Mouse (Mus musculus): ENCODE measurements around the gene Adamts17.

The Adamts17 gene

DNA sequence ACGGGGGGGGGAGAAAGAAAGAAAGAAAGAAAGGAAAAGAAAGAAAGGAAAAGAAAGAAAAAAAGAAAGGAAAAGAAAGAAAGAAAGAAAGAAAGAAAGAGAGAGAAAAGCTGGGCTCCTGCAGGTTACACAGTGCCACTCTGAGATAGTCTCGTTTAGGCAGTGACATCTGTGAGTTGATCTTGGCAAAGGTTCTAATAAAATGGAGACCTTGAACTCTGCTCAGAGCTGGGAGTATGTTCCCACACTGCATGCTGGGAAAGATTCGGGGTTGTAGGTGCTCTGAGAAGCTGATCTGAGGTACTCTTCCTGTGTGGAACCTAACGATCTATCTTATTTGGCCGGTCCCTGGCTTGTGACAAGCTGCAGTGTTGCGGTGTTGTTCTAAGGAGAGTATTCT is 7.0 kb downstream of the Adamts17 start:
- no peak for DNase-seq (ENCODE audit: extremely low spot score)

DNA sequence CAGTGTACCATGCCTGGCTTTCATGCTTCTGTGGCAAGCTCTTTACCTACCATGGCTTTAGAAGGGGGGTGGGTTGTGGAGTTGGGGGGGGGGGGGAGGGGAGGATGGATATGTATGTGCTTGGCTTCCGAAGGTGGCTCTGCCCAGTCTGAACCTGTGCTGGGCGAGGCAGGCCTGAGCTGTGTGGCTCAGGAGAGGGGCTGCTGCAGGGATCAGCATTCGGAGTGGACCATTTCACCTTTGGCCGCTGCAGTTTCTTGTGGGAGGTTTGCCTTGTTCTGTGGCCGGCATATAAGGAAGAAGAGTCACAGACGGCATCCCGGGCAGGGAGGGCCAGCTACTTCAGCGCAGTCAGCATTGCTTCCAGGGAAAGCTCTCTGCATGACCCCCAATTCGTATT is 7.8 kb downstream of the Adamts17 start:
- no peak for DNase-seq (ENCODE audit: extremely low spot score)

DNA sequence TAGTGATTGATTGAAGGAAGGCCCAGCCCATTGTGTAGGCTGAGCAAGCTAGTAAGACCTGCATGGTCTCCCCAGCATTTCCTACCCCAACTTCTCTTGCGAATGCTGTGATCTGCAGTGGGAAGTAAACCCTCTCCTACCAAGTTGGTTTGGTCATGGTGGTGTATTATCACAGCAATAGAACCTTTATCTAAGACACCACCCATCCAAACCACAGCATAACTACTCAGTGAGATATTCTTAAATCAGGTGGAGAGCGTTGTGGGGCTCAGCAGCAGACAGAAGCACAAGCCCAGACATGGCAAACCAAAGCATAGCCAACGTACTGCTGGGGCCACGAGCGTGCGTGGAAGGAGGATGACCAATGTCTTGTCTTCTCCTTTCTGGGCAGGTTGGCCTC is 9.8 kb downstream of the Adamts17 start:
- no peak for DNase-seq (ENCODE audit: extremely low spot score)

DNA sequence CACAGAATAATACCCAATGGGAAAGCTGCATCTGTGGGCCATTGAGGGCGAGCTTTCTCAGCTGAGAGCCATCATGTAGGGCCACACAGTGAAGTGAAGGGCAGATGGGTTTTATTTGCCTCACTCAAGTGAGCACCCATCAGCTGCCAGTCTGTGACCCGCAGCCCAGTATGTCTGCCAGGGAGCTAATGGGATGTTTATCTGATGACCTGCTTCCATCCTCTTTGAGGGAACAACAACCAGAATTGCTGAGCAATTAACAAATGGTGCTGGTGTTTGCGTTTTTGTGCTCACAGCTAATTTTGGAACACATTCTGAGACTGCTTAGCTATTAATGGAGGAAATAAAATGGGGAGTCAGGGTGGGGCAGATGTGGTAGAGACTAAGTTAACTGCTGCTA is 12.6 kb downstream of the Adamts17 start:
- no peak for DNase-seq (ENCODE audit: extremely low spot score)

DNA sequence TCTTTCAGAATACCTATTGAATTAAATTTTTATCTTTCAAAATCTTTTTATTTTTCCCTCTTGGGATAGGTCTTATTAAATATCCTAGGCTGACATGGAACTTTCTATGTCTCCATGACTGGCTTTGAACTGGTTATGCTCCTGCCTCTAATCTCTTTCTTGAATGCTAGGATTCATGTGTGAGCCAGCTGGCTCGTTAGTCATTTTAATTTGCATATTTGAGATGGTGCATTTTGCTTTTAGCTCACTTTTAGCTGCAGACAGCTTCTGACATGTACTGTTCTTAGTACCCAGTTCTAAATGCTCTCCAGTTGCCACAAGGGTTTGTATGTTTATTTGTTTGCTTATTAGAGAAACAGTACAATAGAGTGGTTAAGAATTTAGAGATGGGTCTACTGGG is 18.1 kb downstream of the Adamts17 start:
- no peak for DNase-seq (ENCODE audit: extremely low spot score)

DNA sequence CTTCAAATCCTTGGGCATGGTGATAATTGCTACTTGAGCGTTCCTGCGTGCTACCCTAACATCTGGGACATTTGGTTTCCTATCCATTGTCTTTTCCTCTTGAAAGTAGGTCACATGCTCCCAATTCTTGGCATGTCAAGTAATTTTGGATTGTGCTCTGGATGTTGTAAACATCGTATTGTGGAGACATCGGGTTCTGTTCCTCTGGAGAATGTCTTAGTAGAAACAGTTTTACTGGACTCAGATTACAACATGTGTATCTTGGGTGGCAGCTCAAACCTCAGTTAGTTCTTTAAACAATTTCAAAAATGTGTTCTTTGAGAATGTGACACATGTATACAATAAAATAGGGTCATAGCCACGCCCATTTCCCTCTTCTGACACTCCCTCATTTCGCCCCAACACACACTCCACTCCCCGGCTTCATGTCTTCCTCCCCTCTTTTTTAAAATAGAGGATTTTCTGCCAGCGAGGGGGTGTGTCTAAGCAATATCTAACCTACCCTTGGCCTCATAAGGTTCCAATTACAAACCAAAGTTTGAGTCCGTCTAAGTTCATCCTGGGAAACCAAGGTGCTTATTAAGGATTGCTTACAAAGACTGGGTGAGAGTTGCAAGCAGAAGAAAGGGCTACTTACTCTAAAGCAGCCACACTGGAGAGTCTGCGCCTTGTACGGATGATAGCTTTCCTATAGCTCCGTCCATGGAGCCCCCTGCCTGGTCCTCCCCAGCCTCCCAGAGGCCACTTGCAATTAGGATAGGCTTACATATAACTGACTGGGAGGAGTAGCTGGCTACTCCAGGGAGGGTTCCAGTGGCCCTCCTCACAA is 18.9 kb downstream of the Adamts17 start:
- DNase-seq (ENCODE audit: extremely low spot score): no peak

DNA sequence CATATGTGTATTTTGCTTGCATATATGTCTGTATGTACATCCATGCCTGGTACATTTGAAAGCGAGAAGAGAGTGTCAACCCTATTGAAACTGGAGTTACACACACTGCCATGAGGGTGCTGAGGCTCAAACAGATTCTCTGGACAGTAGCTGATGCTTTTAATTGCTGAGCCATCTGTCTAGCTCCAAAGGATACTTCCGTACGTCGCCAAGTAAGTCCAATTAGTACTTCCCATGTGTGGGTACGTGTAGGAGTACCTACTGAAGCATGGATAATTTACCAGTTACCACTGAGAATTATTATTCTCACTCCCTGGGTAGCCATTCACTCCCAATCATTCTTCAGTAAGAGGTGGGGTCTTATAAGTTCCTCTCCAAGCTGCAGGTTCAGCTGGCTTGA is 19.7 kb downstream of the Adamts17 start:
- DNase-seq (ENCODE audit: extremely low spot score): no peak

DNA sequence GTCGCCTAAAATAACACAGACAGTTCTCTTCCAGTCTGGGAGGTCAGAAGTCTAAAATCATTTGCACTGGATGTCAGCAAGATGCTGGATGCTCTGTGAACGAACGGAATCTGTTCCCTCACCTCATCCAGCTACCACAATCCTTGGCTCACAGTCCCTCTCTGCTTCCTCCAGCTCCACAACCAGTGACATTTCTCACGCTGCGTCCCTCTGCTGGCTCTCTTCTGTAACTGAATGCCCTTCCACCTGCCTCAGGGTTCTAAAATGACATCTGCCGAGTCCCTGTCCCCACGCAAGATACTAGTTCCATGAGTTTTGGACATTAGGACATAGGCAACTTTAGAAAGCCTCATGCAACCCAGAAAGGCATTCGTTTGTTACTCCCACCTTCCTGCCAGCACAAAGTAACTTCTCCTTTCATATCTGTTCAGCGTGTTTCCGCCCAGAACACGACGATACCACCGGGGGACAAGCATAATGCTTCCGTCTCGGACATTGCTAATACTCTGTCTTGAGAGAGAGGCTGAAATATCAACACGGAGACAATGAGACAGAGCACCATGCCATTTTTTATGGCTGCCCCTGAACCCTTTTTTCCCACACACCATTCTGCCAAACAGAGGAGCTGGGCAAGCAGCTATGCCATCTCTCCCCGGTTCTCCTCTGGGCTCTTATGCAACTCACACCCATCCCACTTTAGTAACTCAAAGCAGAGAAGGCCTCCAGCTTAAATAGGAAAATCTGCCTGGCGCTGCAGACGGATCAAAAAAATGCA is 27.6 kb downstream of the Adamts17 start:
- DNase-seq (ENCODE audit: extremely low spot score): no peak

DNA sequence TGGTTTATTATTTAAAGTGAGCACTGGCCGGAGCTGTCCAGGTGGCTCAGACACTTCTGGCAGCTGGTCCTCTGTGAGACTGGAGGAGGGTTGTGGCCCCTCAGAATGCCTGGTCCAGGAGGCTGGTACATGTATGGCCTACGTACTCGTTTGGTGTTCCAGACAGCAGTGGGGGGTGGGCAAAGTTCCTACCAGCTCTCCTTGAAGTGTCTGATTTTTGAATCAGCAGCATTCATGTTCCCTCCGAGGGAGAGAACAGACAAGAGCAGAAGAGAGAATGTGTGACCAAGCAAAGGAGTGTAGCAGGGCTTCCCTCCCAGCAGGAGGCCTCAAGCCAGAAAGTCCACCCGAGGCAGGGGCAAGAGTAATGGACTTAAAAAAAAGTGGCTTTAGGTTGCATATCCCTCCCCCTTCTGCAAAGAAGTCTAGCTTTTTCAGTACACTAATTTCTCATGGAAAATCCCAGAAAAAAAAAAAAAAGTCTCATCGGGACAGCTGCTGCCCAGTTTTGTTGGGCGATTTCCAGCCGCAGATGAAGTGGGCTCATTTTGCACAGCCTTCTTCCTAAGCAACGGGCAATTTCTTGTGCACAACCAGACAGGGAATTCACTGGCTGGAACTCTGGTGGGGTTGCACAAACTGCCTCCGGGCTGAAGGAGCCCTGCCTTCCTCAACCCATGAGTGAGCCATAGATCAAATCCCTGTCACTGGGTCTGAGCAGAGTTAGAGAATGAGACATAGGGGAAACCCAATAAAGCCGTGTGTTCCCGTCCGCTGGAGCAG is 28.4 kb downstream of the Adamts17 start:
- no peak for DNase-seq (ENCODE audit: extremely low spot score)

DNA sequence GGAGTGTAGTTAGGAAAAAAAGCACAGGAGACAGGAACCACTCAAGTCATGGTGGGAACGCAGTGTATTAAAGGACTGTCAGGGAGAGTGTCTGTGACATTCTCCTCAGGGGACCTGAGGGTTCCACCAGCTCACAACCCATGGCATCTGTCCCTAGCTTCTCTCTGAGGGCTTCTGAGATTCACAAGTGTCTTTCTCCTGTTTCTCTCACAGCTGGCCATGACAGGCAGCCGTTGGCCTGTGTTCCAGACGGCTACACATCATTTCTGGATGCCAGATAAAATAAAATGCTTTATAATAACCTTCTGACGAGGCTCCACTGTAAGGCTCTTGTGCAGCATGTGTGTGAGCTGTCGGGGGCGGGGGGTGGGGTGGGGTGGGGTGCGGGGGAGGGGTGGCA is 32.0 kb downstream of the Adamts17 start:
- no peak for DNase-seq (ENCODE audit: extremely low spot score)

DNA sequence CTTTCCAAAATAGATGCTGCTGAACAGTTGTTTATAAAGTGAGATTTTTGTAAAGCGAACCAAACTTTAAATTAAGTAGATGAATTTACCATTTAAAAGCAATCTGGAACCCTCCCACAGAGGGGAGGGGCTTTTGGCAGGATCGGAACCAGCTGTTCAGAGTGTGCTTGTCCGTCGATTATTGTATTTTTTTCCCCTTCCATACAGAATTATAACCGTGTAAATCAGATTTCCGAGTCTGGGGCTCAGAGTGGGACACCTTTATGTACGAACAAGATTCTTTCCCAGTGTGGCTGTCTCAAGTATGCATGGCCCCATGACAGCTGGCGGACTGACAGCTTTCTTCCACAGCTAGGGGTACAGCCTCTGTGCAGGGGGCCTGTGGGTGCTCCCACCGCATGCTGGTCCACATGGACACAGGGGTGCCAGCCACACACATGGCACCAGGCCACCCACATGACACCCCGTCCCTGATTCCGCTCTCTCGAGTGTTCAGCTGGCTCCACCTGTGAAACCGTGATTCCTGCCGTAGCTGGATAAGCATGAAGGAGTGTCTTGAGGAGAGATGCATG is 32.5 kb downstream of the Adamts17 start:
- DNase-seq (ENCODE audit: extremely low spot score): no peak

DNA sequence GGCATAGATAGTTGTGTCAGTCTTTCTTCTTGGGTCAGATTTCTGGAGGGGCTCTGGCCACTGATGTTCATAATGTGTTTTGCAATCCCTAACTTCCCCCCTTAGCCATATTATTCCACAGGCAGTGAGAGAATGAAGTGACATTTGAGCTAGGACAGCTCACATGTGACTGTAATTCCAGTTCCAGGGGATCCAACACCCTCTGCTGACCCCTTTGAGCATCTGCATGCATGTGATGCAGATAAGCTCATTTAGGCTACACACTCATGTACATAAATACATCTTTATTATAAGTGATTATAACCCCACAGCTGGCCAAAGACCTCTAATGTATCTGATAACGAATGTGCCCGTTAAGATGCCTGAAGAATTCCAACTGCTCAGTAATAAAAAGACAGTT is 33.7 kb downstream of the Adamts17 start:
- no peak for DNase-seq (ENCODE audit: extremely low spot score)

DNA sequence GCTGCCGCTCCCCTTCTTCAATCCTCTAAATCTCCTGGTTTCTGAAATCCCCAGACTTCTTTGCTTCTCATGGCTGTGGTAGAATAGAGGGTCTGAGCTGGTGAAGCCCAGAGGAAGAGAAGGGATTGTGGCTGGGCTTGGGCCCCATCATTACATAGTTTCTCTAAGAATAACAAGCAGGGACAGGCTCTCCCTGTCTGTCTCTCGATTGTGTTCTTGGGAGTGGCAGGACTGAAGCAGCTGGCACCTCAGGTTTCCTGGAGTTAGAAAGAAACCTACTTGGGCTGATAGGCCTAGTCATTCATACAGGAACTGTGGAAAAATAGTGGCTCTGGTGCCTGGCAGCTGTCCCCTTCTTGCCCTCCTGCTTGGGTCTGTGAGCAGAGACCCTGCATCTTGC is 51.9 kb downstream of the Adamts17 start:
- no peak for DNase-seq (ENCODE audit: extremely low spot score)

DNA sequence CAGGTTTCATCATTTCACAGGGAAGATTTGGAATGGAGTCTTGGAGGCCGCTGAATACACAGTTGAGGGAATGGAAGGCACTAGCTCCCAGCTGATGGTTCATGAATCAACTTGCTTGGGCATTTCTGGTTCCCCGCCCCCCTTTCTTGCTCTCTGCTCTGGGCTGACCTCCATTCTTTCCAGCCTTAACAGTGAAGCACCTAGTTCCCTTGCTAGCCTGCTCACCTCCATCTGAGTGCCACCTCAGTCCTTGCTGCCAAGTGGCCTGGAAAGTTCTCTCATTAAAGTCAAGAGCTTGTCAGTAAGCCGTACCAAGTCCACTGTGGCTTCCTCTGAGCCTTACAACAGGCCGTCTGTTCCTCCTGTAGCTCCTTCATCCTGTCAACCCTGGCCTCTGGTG is 52.6 kb downstream of the Adamts17 start:
- DNase-seq (ENCODE audit: extremely low spot score): no peak

DNA sequence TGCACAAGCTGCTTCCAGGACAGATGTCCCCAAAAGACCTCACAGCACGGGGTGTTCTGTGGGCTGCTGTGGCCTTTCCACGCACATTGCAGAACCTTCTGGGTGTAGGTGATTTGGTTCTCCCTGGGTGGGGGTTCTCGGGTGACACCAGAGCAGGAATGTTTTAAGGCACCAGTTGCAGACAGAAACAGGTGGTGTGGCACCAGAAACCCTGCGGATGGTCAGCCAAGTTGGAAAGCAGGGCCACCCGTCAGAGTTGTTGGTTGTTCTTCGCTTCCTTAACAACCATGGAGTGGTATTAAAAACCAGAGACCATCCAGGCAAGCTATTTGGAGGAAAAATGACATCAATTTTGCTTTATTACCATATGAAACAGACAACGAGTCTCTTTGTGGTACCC is 62.8 kb downstream of the Adamts17 start:
- no peak for DNase-seq (ENCODE audit: extremely low spot score)

DNA sequence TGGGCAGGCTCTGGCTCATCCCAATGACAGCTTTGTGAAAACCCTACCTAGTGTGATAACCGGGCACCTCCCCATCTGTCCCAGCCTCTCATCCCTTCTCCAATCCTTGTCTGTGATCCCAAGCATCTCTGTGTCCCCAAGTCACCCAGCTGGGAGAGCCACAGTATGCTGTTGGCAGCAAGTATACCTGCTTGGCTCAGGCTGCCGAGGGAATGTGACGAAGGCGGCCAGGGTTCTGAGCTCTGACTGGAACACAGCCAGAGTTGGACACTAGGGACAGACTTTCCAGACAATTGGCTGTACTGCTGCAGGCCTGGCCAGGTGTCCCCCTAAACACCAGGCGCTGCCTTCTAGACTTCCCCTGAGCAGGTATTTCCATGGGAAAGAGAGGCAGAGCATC is 63.5 kb downstream of the Adamts17 start:
- no peak for DNase-seq (ENCODE audit: extremely low spot score)

DNA sequence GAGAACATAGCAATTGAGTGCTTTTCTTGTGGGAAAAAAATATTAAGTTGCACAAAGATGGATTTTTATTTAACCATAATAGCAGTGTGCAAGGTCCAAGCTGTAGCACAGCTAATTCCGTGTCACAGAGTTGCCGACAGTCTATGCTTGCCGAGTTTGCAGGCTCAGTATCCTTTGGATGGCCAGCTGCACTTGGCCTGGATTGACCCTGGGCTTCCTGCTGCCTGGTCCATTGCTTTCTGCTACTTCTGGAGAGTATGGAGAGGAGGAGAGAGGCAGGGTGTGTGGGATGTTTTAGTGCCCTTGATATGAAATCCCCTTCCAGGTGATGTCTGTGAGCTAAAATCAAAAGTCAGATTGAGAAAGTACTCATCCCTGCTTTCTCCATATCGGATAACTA is 66.4 kb downstream of the Adamts17 start:
- DNase-seq (ENCODE audit: extremely low spot score): no peak

DNA sequence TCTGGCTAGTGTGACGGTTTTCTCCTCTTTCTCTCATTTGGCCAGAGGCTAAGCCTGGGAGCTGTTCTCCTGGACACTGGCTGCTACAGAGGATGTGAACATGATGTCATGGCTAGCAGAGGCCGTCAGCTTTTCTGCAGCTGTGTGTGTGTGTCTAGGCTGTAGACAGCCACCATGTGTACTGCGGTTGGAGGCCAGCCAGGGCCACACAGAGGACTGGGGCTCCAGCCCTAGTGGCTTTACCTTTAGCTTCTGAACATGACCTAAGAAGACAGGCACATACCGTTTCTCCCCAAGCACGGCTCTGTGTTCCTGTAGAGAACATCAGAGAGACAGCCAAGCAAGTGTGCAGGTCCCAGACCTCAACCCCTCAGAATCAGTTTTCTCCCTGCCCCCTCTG is 73.3 kb downstream of the Adamts17 start:
- no peak for DNase-seq (ENCODE audit: extremely low spot score)

DNA sequence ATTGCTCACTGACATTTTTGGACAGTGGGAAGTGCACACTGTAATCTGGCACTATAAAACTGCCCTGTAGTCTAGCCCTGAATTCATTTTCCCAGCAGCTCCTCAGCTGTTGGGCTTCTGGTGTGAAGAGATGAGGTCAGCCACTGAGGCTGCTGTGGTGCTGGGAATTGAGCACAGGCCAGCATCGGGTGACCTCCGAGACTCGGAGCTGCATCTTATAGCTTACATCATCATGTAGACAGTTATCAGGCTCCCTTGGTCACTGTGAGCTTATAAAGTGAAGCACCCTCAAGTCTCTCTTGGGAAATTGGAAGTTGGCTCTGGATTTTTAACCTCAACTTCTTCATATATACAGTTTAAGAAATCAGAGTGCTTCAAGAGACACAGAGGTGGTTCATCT is 84.1 kb downstream of the Adamts17 start:
- no peak for DNase-seq (ENCODE audit: extremely low spot score)

DNA sequence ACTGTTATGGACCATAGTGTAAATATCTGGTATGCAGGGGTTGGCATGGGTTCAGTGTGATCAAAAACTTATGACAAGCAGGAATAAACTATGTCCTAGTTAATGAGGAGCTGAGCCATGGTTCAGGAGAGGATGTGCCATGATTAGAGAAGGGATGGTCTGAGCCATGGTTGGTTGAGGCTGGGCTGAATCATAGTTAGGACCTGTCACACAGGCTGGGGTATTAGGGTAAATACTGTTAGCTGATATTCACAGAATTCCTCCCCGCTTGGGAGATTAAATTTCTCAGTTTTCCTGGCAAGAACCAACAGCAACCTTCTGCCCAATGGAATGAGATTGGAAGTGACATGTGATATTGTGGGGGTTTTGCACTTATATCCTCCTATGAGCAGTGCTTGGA is 84.6 kb downstream of the Adamts17 start:
- DNase-seq (ENCODE audit: extremely low spot score): no peak

DNA sequence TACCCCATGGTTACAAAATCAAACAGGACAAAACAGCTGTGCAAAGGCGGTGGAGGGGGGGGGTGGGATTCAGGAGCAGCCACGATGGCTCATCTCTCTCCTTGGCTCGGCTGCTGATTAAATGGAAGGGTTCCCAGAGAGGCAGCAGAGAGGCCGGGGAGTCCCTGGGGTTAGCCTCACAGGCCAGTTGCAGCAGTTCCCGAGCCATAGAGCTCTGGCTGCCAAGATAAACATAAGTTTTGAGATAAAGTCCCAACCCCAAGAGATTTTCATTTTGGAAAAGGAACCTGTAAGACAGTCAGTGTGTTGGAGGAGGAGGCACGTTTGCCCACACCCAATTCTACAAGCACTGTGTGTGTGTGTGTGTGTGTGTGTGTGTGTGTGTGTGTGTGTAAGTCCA is 89.7 kb downstream of the Adamts17 start:
- DNase-seq (ENCODE audit: extremely low spot score): no peak

DNA sequence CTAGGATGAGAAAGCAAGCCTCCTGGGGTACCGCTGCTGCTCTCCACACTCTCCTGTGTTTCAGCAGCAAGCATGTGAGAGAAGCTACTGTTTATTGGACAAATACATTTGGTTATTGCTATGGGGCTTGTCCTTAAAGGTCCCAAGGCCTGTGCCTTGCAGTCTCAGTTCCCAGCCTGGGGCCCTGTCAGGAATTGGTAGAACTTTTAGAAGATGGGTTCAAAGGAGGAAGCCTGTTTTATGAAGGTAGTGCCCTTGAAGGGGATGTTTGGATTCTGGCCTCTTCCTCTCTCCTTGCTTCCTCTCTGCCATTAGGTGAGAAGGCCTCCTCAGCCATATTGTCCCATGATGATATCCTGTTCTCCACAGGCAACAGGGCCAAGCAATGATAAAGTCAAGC is 91.8 kb downstream of the Adamts17 start:
- DNase-seq (ENCODE audit: extremely low spot score): no peak

Measured in embryo, embryonic 9.5 days (tissue).